11 mouse cellular contexts compared by ENCODE assay signal in genomic region chr19:53328116-53328515, GRCm38 (mm10). TPM values are rescaled to one million over a fixed set of nuclear protein-coding genes. Genes with fewer than 3 reads are reported as not detected.
A peak's percentile ranks its signal among the peaks of the same experiment; 100 is the strongest.
DNase-seq lines count a peak whose midpoint lies in the region; ATAC-seq and TF ChIP-seq lines count a peak whose summit lies in the region.
"Had no signal": no experiment of that assay in that cellular context is flagged by ENCODE, and none has a peak within 500 bp of the region (broad histone marks: within the 10 kb centered on the region; RNA-seq: fewer than 3 reads in every experiment).

No protein-coding gene starts in this region.

- H3K4me1 ChIP-seq in embryonic facial prominence, embryonic 13.5 days, result peaks cover 38% of the 10 kb centered on the region
- peaks cover 51% of the 10 kb centered on the region for H3K4me1 ChIP-seq in embryonic facial prominence, embryonic 10.5 days
- H3K4me1 ChIP-seq in liver, adult 2 months (ENCODE audit: control insufficient read depth, insufficient read depth, low read length), result peaks cover 5% of the 10 kb centered on the region; the same call in 1 of the 2 replicates
- H3K4me1 ChIP-seq in megakaryocyte, embryonic 14.5 days, result peaks cover 80% of the 10 kb centered on the region

- no peak overlapping the region for H3K9ac ChIP-seq in embryonic facial prominence, embryonic 13.5 days
- H3K9ac ChIP-seq in liver, adult 2 months (ENCODE audit: low read depth, low read length), result no peak overlapping the region
- H3K9ac ChIP-seq: hindbrain, embryonic 15.5 days had no signal

- no peaks in the 10 kb centered on the region for H3K27me3 ChIP-seq in embryonic facial prominence, embryonic 13.5 days
- H3K27me3 ChIP-seq in embryonic facial prominence, embryonic 10.5 days (replicated peaks; ENCODE audit: low read depth, poor library complexity, severe bottlenecking), result no peaks in the 10 kb centered on the region
- no peaks in the 10 kb centered on the region for H3K27me3 ChIP-seq in liver, adult 2 months (ENCODE audit: control insufficient read depth, insufficient read depth, low read length)
- H3K27me3 ChIP-seq in megakaryocyte, embryonic 14.5 days (replicated peaks), result no peaks in the 10 kb centered on the region
- H3K27me3 ChIP-seq: hindbrain, embryonic 15.5 days had no signal

- H3K9me3 ChIP-seq in embryonic facial prominence, embryonic 13.5 days, result no peaks in the 10 kb centered on the region
- H3K9me3 ChIP-seq in embryonic facial prominence, embryonic 10.5 days, result no peaks in the 10 kb centered on the region
- H3K9me3 ChIP-seq in megakaryocyte, embryonic 14.5 days, result no peaks in the 10 kb centered on the region
- H3K9me3 ChIP-seq: hindbrain, embryonic 15.5 days had no signal

- no peak overlapping the region for H3K4me3 ChIP-seq in embryonic facial prominence, embryonic 13.5 days
- no peak overlapping the region for H3K4me3 ChIP-seq in embryonic facial prominence, embryonic 10.5 days
- no peak overlapping the region for H3K4me3 ChIP-seq in liver, adult 2 months (ENCODE audit: insufficient read depth, low read depth, low read length)
- H3K4me3 ChIP-seq in megakaryocyte, embryonic 14.5 days (replicated peaks), result peak overlapping the region; percentile 85
- H3K4me3 ChIP-seq: hindbrain, embryonic 15.5 days had no signal

- TF ChIP-seq POLR2A in liver, adult 2 months (IDR thresholded peaks at IDR 0.05; ENCODE audit: extremely low read depth, insufficient read depth, low read length), result no peak

- DNase-seq in embryonic facial prominence, embryonic 10.5 days (ENCODE audit: low spot score), result no peak
- DNase-seq in liver, adult 2 months (ENCODE audit: extremely low read depth, low read depth, low spot score), result no peak
- DNase-seq in liver, result no peak
- peak; percentile 22 for DNase-seq in CD4-positive helper T cell, adult 2 months (ENCODE audit: low read depth, low spot score)
- DNase-seq in urinary bladder, postnatal 14 days (ENCODE audit: low spot score), result no peak
- DNase-seq in cerebellum, postnatal 14 days, result no peak
- DNase-seq: right cerebral cortex, postnatal 4 days had no signal

- H3K36me3 ChIP-seq in embryonic facial prominence, embryonic 13.5 days, result peaks cover 16% of the 10 kb centered on the region
- peaks cover 19% of the 10 kb centered on the region for H3K36me3 ChIP-seq in embryonic facial prominence, embryonic 10.5 days (replicated peaks)
- H3K36me3 ChIP-seq in liver, adult 2 months (ENCODE audit: control insufficient read depth, insufficient read depth, low read length), result peaks cover 3% of the 10 kb centered on the region; the same call in 1 of the 2 replicates
- peaks cover 33% of the 10 kb centered on the region for H3K36me3 ChIP-seq in megakaryocyte, embryonic 14.5 days (replicated peaks; ENCODE audit: low read length)

- H3K27ac ChIP-seq in embryonic facial prominence, embryonic 13.5 days, result peak overlapping the region; percentile 8; the same call in 1 of the 2 replicates
- no peak overlapping the region for H3K27ac ChIP-seq in embryonic facial prominence, embryonic 10.5 days (replicated peaks)
- no peak overlapping the region for H3K27ac ChIP-seq in liver, adult 2 months (replicated peaks; ENCODE audit: insufficient read depth, low read depth, low read length)
- H3K27ac ChIP-seq: hindbrain, embryonic 15.5 days had no signal

- TF ChIP-seq CTCF in liver, adult 2 months (IDR thresholded peaks at IDR 0.05; ENCODE audit: low read depth, low read length), result peak; percentile 29; the same call in 1 of the 2 replicates

- ATAC-seq in embryonic facial prominence, embryonic 13.5 days (ENCODE audit: insufficient number of reproducible peaks, insufficient read depth, low FRiP score, low TSS enrichment, low read depth), result no peak

- H3K79me2 ChIP-seq in liver, adult 2 months (ENCODE audit: control insufficient read depth, insufficient read depth, low read length), result no peaks in the 10 kb centered on the region

- 69% methylated on average over 9 of the region's 9 CpGs for WGBS in embryonic facial prominence, embryonic 13.5 days
- WGBS in embryonic facial prominence, embryonic 10.5 days, result 72% methylated on average over 9 of the region's 9 CpGs
- WGBS in liver, adult 2 months, result 68% methylated on average over 9 of the region's 9 CpGs

- H3K4me2 ChIP-seq in embryonic facial prominence, embryonic 13.5 days, result no peak overlapping the region

RNA-seq across cellular contexts. Expression of gene Mxi1, which starts 17.8 kb away (rescaled TPM):
- 26.5 and 40.3 TPM in 2 replicates for polyA plus RNA-seq in embryonic facial prominence, embryonic 13.5 days (2015; fragmentation: Nextera tagmentation; extraction: Ambion mirVana)
- 29.2 and 33.0 TPM in 2 replicates for polyA plus RNA-seq in embryonic facial prominence, embryonic 10.5 days (2016; fragmentation: Nextera tagmentation; extraction: Ambion mirVana)
- 16.0 and 16.1 TPM in 2 replicates for total RNA-seq in liver, adult 2 months (2014; rRNA removed)
- 11.8 and 15.7 TPM in 2 replicates for polyA plus RNA-seq in liver, adult 2 months (2012; rRNA removed)
- polyA plus RNA-seq in megakaryocyte, embryonic 14.5 days (2012; ENCODE audit: insufficient read depth, low replicate concordance), result 32.9 and 41.2 TPM in 2 replicates

RNA-seq across cellular contexts. Expression of gene Gm10197, which starts 43.5 kb away (rescaled TPM):
- polyA plus RNA-seq in embryonic facial prominence, embryonic 13.5 days (2015; fragmentation: Nextera tagmentation; extraction: Ambion mirVana), result not detected in 2 replicates
- polyA plus RNA-seq in embryonic facial prominence, embryonic 10.5 days (2016; fragmentation: Nextera tagmentation; extraction: Ambion mirVana), result 2.0 and 3.6 TPM in 2 replicates
- total RNA-seq in liver, adult 2 months (2014; rRNA removed), result not detected in 2 replicates
- not detected in 2 replicates for polyA plus RNA-seq in liver, adult 2 months (2012; rRNA removed)
- not detected in 2 replicates for polyA plus RNA-seq in megakaryocyte, embryonic 14.5 days (2012; ENCODE audit: insufficient read depth, low replicate concordance)
- total RNA-seq: left cerebral cortex, adult 18-20 months had no signal
- polyA plus RNA-seq: hindbrain, embryonic 15.5 days had no signal
